Comparison of ENCODE assay signal across 20 mouse cellular contexts in genomic region chr9:101096461-101096860, GRCm38 (mm10). TPM values are rescaled to one million over a fixed set of nuclear protein-coding genes. Genes with fewer than 3 reads are reported as not detected.
DNase-seq lines count a peak whose midpoint lies in the region; ATAC-seq and TF ChIP-seq lines count a peak whose summit lies in the region.
"Had no signal": no experiment of that assay in that cellular context is flagged by ENCODE, and none has a peak within 500 bp of the region (broad histone marks: within the 10 kb centered on the region; RNA-seq: fewer than 3 reads in every experiment).

No protein-coding gene starts in this region.

- H3K27me3 ChIP-seq in intestine, postnatal 0 days (replicated peaks; ENCODE audit: control insufficient read depth, insufficient read depth, low read length): no peaks in the 10 kb centered on the region
- H3K27me3 ChIP-seq in intestine, embryonic 15.5 days (replicated peaks): no peaks in the 10 kb centered on the region
- no peaks in the 10 kb centered on the region for H3K27me3 ChIP-seq in midbrain, embryonic 11.5 days (ENCODE audit: control insufficient read depth, insufficient read depth, low read length)
- no peaks in the 10 kb centered on the region for H3K27me3 ChIP-seq in midbrain, embryonic 15.5 days (replicated peaks)
- H3K27me3 ChIP-seq: CH12.LX, Patski had no signal

- TF ChIP-seq CTCF in intestine, postnatal 0 days (IDR thresholded peaks at IDR 0.05; ENCODE audit: low read depth): no peak

- peak; percentile 7; the same call in 1 of the 2 replicates for ATAC-seq in intestine, postnatal 0 days
- ATAC-seq in intestine, embryonic 15.5 days: no peak
- ATAC-seq in midbrain, embryonic 11.5 days (ENCODE audit: low FRiP score): no peak
- no peak for ATAC-seq in midbrain, embryonic 15.5 days (replicated peaks)
- ATAC-seq: activated CD4-positive, CD25-positive, alpha-beta regulatory T cell, adult 4 months; CD4-positive, CD25-positive, alpha-beta regulatory T cell, adult 4 months; Patski had no signal

- no peak overlapping the region for H3K27ac ChIP-seq in intestine, postnatal 0 days (ENCODE audit: low read depth, low read length)
- H3K27ac ChIP-seq in intestine, embryonic 15.5 days: no peak overlapping the region
- H3K27ac ChIP-seq in midbrain, embryonic 11.5 days (ENCODE audit: low read depth, low read length): no peak overlapping the region
- H3K27ac ChIP-seq in midbrain, embryonic 15.5 days: no peak overlapping the region

- no peak overlapping the region for H3K4me2 ChIP-seq in intestine, postnatal 0 days (replicated peaks; ENCODE audit: low read depth)
- no peak overlapping the region for H3K4me2 ChIP-seq in intestine, embryonic 15.5 days (replicated peaks)
- H3K4me2 ChIP-seq in midbrain, embryonic 11.5 days: no peak overlapping the region
- H3K4me2 ChIP-seq in midbrain, embryonic 15.5 days: no peak overlapping the region

- no peaks in the 10 kb centered on the region for H3K4me1 ChIP-seq in intestine, postnatal 0 days (replicated peaks; ENCODE audit: control insufficient read depth, insufficient read depth, low read length)
- H3K4me1 ChIP-seq in intestine, embryonic 15.5 days (replicated peaks): 0 out of 2 replicates have a peak, but pooled peaks cover 5% of the 10 kb centered on the region
- no peaks in the 10 kb centered on the region for H3K4me1 ChIP-seq in midbrain, embryonic 11.5 days (ENCODE audit: control insufficient read depth, insufficient read depth, low read length)
- no peaks in the 10 kb centered on the region for H3K4me1 ChIP-seq in midbrain, embryonic 15.5 days

- WGBS in intestine, postnatal 0 days: 79% methylated on average over 3 of the region's 3 CpGs
- WGBS in intestine, embryonic 15.5 days: 94% methylated on average over 3 of the region's 3 CpGs
- WGBS in midbrain, embryonic 11.5 days: 96% methylated on average over 3 of the region's 3 CpGs
- WGBS in midbrain, embryonic 15.5 days: 95% methylated on average over 3 of the region's 3 CpGs

- H3K36me3 ChIP-seq in intestine, postnatal 0 days (ENCODE audit: control insufficient read depth, insufficient read depth): peaks cover 6% of the 10 kb centered on the region; the same call in 1 of the 2 replicates
- peaks cover 10% of the 10 kb centered on the region for H3K36me3 ChIP-seq in intestine, embryonic 15.5 days
- H3K36me3 ChIP-seq in midbrain, embryonic 11.5 days (ENCODE audit: control insufficient read depth, insufficient read depth, low read length): no peaks in the 10 kb centered on the region
- H3K36me3 ChIP-seq in midbrain, embryonic 15.5 days (replicated peaks): peaks cover 2% of the 10 kb centered on the region; the same call in 1 of the 2 replicates

- DNase-seq in heart, adult 11 months: peak; percentile 58
- DNase-seq in heart, postnatal 4 days: no peak
- DNase-seq in midbrain, embryonic 11.5 days (ENCODE audit: low spot score, missing footprints): peak; percentile 67
- DNase-seq: adrenal gland, adult 2 months; adrenal gland, adult 8-10 months; adrenal gland, postnatal 10 days; adrenal gland, postnatal 14 days; adrenal gland, postnatal 25 days; adrenal gland, postnatal 36 days; B cell, adult 2 months; cerebellum, adult 11 months; cerebellum, adult 11-12 months; cerebellum, adult 18-20 months had no signal

- H3K9me3 ChIP-seq in intestine, postnatal 0 days (ENCODE audit: control insufficient read depth): no peaks in the 10 kb centered on the region
- H3K9me3 ChIP-seq in intestine, embryonic 15.5 days: no peaks in the 10 kb centered on the region
- H3K9me3 ChIP-seq in midbrain, embryonic 11.5 days (ENCODE audit: control insufficient read depth, low read length): peaks cover 8% of the 10 kb centered on the region
- H3K9me3 ChIP-seq in midbrain, embryonic 15.5 days: no peaks in the 10 kb centered on the region

- no peak overlapping the region for H3K9ac ChIP-seq in intestine, postnatal 0 days (ENCODE audit: low read depth, low read length)
- H3K9ac ChIP-seq in intestine, embryonic 15.5 days: no peak overlapping the region
- no peak overlapping the region for H3K9ac ChIP-seq in midbrain, embryonic 11.5 days (ENCODE audit: low read length)
- no peak overlapping the region for H3K9ac ChIP-seq in midbrain, embryonic 15.5 days

- H3K4me3 ChIP-seq in intestine, postnatal 0 days (ENCODE audit: low read depth, low read length): no peak overlapping the region
- H3K4me3 ChIP-seq in intestine, embryonic 15.5 days (replicated peaks): no peak overlapping the region
- no peak overlapping the region for H3K4me3 ChIP-seq in midbrain, embryonic 11.5 days (ENCODE audit: low read depth, low read length)
- no peak overlapping the region for H3K4me3 ChIP-seq in midbrain, embryonic 15.5 days

RNA-seq across cellular contexts. Expression of gene Msl2, which starts 22.6 kb away (rescaled TPM):
- 10 to 100 TPM; 38.4 to 41.7 TPM for total RNA-seq in heart, postnatal 4 days (2021)
- 4.6 and 5.6 TPM in 2 replicates for polyA plus RNA-seq in intestine, postnatal 0 days (2015; fragmentation: Nextera tagmentation; extraction: Ambion mirVana)
- polyA plus RNA-seq in intestine, embryonic 15.5 days (2015; fragmentation: Nextera tagmentation; extraction: Ambion mirVana): 4.7 and 5.1 TPM in 2 replicates
- 5.6 and 6.0 TPM in 2 replicates for polyA plus RNA-seq in midbrain, embryonic 11.5 days (2014; fragmentation: Nextera tagmentation; extraction: Ambion mirVana)
- polyA plus RNA-seq in midbrain, embryonic 15.5 days (2015; fragmentation: Nextera tagmentation; extraction: Ambion mirVana): 4.5 and 4.8 TPM in 2 replicates
